Mouse (Mus musculus) layer of hippocampus, postnatal 10 days (tissue): Measurements from ENCODE around the gene Rsph9. TPM values are rescaled to one million over a fixed set of nuclear protein-coding genes. Genes with fewer than 3 reads are reported as not detected.
A peak's percentile ranks its signal among the peaks of the same experiment; 100 is the strongest.

ENCODE experiments used
- DNase-seq, 2 experiments: peaks; one replicate each; pipeline ENCODE4 v3.0.0; 2021; ENCODE audit warnings: low spot score in 2 of 2
- total RNA-seq, 2 experiments: library from RNA; stranded (reverse); gene quantifications; 2 replicates each; pipeline ENCODE4 v1.2.3; 2021

The Rsph9 gene
- total RNA-seq, 2 experiments from 2014 or later = 39.8 to 41.3 TPM

DNA sequence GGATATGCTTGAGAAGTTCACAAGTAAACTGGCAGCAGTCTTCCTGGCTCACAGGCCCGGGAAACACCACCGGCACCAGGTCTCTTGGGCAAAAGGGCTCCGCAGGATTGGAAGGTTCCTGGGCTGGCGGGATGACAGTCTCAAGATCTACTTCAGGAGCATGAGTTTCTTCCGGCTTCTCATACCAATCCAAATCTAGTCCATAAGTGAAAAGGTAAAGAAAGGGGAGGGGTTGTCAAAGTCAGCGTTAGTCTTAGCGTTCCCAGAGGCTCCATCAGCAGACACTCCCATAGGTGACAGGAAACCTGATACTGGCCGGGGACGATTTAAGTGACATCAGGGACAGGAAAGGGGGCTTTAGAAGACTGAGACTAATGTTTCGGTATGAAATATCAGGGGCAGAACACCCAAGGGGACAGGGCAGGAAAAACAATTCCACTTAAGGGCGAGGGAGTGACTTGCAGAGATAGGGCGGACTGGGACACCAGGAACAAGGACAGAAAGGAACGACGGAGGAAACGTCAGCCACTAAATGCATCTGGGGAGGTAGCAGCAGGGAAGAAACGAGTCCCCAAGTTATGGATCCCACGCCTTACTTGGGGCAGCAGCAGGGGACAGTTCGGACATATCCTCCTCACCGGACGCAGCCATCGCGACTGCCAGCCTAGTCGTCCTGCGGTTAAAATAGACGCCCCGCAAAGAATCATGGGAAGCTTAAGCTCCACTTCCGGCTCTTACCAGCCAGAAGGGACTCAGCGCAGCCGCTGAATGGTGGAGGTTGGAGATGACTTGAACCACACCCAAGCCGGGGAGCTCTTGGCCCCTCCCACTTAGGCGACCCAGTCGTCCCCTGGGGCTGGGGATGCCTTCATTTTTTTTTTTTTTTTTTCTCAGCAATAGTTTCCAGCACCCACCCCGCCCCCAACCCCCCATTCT, 9.1 kb upstream of the Rsph9 start, which contains the start of gene Mad2l1bp:
Gene Mad2l1bp, minus strand, starts transcription at position 707 of the 936 bp plus-strand sequence.
- peak; percentile 74 to 81 for DNase-seq

- no peak for DNase-seq
Observed at GRCm38 (mm10) chr17:46139872-46140271, 4.1 kb downstream of the Rsph9 start.

DNA sequence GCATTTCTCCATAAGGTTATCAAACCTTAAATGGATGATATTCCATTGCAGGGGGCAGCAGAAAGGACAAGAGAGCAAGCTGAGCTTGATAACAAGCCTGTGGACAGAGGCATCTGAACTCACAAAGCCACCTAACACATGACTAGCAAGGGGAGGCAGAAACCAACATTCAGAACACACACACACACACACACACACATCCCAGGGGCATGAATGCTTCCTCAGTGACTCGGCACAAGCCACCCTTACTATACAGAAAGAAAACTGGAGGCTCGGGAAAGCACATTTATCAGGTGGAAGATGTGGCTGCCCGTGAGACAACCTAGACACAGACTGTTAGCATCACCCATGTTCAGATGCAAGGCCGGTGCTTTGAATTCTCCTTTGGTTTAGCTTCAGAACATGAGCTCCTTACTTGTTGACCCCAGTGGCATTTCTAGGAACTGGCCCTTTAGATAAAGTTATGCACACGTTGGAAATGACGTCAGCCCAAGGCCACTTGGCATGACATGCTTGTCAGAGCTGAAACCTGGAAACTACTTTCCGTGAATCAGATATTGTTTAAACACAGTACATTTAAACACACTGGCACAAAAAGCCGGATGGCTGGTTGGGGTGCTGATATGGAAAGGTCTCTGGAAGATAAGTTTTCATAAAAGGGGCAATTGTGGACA, 5.3 kb downstream of the Rsph9 start:
- no peak for DNase-seq

DNA sequence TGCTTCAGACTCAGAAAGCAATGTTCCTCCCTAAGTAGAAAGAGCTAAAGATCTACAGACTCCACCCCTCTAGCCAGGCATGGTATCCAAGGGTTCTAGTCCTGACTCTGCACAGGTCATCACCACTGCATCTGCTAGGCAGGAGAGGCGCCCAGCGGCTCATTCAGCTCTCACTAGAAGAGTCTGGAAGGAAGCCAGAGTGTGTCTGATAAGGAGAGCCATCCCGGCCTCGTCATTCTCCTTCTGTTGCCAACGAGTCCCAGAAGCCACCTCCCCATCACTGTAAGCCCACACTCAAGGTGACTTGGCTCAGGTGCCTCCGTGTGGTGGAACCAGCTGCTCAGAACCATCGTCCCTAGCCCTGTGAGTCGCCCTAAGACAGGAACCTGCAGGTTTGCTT, 11.2 kb downstream of the Rsph9 start:
- DNase-seq = no peak

GRCm38 (mm10) chr17:46132058-46132718, 11.8 kb downstream of the Rsph9 start:
- peak; percentile 86 for DNase-seq

- peak; percentile 28 to 53 for DNase-seq
Observed at GRCm38 (mm10) chr17:46129741-46130498, 14.1 kb downstream of the Rsph9 start.

DNA sequence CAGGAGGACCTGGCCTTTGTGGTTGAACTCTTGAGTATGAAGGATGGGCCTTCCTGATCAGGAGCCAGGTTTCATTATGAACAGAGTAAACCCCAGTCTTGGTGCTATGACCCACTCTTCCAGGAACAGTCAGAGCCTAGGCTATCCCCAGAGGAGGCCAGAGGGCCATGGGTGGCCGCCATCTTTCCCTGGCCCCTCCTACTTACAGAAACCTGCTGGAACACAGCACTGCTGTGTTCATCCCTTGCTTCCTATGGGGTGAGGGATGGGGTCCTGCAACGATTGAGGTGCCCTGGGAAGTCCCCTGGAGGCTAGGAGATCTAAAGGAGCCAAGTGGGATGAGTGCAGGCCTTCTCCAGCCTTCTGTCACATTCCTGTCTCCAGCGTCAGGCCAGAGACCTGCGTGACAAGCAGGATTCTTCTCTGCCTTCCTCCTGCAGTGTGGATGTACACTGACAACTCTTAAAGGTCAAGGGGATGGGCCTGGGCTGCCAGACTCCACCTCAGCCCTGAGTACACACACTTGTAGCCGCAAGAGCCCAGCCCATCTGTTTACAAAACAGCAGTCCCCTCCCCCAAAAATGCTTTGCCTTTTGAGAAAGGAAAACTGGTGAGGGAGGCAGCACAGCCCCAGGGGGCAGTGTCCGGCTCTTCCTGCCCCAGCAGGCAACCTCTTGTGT, 16.1 kb downstream of the Rsph9 start:
- DNase-seq = no peak

- no peak for DNase-seq
Observed at GRCm38 (mm10) chr17:46126608-46127007, 17.4 kb downstream of the Rsph9 start.

DNA sequence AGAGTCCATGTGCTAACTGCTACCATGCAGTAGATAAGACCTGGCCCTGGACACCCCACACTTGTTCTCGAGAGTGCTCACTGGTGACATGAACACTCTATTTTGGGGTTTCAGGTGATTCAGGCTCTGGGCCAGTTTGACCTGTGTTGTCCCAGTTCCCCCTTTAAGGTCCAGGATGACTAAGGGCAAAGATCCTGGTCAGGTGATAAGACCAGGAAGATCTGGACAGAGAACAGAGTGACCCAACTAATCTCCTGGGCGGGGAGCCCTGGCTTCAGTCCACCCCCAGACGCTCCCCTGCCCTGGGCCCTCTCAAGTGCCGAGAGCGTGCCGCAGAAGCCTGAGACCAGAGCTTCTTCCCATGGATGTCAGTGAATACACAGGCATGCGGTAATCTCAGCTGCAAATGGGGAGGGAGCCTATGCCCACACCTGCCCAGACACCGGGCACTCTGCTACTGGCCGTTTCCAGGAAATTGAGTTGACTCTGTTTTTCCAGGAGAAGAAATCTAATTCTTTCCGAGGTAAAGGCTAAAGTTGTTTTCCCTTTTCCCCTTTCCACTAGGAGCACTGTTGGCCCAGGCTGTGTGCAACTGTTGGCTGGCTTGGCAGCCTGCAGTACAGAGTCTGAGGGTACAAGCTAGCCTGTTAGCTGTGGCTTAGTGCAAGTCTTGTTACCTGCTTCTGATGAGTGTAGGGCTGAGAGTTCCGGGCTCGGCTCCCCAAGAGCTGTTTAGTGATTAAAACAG, 19.9 kb downstream of the Rsph9 start:
- DNase-seq = no peak

DNA sequence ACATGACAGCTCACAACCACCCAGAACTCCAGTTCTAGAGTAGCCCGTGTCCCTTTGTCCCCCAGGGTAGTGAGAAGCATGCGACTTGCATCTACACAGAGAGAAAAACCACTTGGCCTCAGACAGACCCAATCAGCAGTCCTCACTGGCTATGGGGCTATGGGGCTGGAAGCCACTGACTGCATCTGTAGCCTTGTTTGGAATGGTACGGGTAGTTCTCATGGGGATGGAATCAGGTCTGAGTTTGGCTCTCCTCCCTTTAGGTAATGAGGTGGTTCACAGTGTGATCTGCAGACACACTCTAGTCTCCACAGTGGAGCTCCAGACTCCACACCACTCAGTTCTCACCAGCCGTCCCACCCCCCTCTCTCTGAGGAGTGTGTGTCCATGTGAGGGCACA, 20.7 kb downstream of the Rsph9 start:
- DNase-seq = no peak

DNA sequence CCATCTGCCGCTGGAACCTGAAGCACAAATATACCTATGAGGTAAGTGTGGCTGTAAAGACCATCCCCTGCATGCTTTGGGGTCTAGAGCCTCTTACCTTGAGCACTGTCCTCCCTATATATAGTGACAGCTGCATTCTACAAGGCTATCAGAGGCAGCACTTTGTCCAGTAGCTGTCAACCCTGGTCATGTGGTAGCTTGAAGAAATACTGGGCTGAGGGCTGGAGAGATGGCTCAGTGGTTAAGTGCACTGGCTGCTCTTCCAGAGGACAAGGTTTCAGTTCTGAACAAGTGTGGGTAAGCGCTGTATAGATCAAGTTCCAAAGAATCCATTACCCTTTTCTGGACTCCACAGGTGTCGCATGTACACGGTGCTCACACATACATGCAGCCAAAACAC, 21.2 kb downstream of the Rsph9 start:
- DNase-seq = no peak

- no peak for DNase-seq
Observed at GRCm38 (mm10) chr17:46119641-46120040, 24.4 kb downstream of the Rsph9 start.

GRCm38 (mm10) chr17:46118423-46118850, 25.6 kb downstream of the Rsph9 start:
- DNase-seq = no peak

DNA sequence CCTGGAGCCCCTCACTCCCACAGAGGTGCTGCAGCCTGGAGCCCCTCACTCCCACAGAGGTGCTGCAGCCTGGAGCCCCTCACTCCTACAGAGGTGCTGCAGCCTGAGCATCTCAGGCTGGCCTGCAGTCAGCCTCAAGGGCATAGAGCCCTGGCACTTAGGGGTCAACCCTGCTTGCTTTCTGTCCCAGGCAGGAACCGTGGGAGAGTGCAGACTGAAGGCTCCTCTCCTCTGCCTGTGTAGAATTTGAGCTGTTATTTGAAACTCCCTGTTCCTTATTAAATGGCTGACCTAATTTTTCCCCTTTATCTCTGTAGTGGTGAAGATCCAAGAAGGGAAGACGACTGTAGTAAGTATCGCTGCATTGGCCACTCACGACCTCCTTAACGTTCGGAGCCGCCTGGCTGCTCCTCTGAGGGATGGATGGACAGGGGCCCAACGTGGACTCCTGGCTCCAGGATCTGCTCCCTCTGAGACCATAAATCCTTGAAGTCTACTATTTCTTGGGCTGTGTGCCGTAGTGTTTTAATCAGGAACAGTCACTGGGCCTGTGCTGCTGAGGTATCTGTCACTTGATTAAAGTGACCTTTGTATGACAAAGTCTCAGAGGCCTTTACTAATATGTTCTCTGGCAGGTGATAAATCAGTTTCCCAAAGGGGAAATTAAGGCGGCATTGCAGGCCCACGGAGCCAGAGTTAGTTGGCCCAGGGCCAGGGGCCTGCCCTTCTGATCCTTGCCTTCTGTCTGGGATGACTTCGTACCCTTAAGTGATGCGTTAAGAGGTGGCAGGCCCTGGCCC, 26.2 kb downstream of the Rsph9 start:
- no peak for DNase-seq

DNA sequence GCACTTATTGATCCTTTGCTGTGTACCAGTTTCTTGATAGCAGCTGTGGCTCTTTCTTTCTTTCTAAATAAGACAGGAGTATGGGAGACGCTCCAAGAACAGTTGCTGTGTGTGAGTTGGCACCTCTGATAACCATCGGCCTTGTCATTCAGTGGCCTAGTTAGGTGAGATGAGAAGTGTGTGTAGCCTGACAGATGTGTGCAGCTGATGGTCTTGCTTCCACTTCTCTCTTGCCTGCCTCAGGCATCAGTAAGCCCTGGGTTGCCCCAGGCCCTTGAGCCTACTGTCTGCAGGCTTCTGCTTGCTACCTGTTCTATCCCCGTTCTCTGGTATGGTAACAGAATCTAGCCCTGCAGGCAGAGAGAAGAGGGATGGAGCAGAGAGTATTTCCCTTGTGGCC, 27.1 kb downstream of the Rsph9 start:
- no peak for DNase-seq

- DNase-seq = no peak
Observed at GRCm38 (mm10) chr17:46116138-46116537, 27.9 kb downstream of the Rsph9 start.

DNA sequence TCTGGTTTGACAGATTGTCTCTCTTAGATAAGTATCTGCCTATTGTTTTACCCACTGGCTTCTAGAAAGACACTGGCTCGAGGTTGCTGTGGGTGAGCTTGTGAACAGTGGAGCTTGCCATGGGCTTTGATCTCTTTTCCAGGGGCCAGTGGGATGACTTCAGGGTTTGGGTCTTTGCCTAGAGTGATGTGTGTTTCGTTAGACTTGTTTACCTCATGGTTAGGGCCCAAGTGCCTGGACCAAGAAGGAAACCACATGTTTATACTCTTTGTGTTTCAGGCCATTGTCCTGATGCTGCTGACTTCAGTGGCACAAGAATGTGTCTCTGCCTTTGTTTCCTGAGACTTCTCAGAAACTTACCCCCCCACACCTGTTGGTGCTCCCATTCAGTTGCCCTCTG, 28.5 kb downstream of the Rsph9 start:
- DNase-seq = no peak

- DNase-seq = peak; percentile 78 to 85
Observed at GRCm38 (mm10) chr17:46110402-46111289, 33.4 kb downstream of the Rsph9 start, which contains the start of gene Mrps18a. TSS of gene Mrps18a (plus strand) at chr17:46110986.
